Mouse (Mus musculus): ENCODE measurements at regions not wholly inside any gene's neighbourhood (a gene's known extent, or its start where the extent isn't known, plus 50 kb on each side); places are given as distances from the start of the nearest gene placed in this dataset.

GRCm38 (mm10) chr1:143173836-143174235 lies 466.6 kb upstream of the B3galt2 start:
- WGBS, result 65% methylated on average over 2 of the region's 2 CpGs
- peaks cover 6% of the 10 kb centered on the region for H3K4me1 ChIP-seq (ENCODE audit: control insufficient read depth, insufficient read depth, low read length)
- H3K4me3 ChIP-seq (replicated peaks; ENCODE audit: insufficient read depth, low read depth, low read length), result no peak overlapping the region
- H3K27me3 ChIP-seq (ENCODE audit: control insufficient read depth, insufficient read depth, low read length), result no peaks in the 10 kb centered on the region
- TF ChIP-seq POLR2A (IDR thresholded peaks at IDR 0.05; ENCODE audit: borderline replicate concordance, insufficient read depth, low read length) (no peak), CTCF (IDR thresholded peaks at IDR 0.05; ENCODE audit: borderline replicate concordance, insufficient read depth, low read depth, low read length) (no peak)
- DNase-seq, result peak; percentile 10 to 17
- H3K27ac ChIP-seq (ENCODE audit: insufficient read depth, low read length), result no peak overlapping the region

DNA sequence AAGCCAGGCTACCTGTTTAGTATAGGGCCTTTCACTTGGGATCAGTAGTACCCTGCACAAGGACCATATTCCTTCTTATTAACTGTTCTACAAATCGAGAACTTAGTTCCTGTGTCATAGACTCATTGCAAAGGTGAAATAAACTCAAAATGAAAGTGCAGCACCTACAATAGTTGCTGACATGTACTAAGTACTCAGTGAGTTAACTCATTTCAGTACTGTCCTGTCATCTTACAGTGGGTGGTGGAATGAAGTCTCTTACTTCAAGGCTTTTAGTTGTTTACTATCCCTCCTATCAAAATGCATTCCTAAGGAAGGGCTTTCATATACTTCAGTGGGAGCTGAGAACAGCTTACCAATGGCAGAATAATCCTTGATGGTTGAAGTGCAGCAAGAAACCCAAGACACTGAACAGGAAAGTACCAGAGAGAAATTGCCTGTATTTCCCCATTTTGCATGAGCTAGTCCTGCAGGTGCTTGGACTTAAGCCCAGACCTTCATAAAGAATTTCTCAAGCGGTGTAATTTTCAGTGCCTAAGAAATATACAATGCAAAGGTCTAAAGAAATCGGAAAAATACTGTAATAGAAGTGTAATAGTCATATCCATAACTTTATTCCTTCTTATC lies 448.2 kb upstream of the B3galt2 start:
- H3K4me3 ChIP-seq (replicated peaks; ENCODE audit: insufficient read depth, low read depth, low read length), result no peak overlapping the region

GRCm38 (mm10) chr1:143200213-143200889 lies 440.1 kb upstream of the B3galt2 start:
- H3K27ac ChIP-seq (ENCODE audit: insufficient read depth, low read length), result no peak overlapping the region
- H3K27me3 ChIP-seq (ENCODE audit: control insufficient read depth, insufficient read depth, low read length), result no peaks in the 10 kb centered on the region
- peaks cover 4% of the 10 kb centered on the region; the same call in 1 of the 2 replicates for H3K4me1 ChIP-seq (ENCODE audit: control insufficient read depth, insufficient read depth, low read length)
- peak; percentile 77 to 92 for DNase-seq
- no peak for TF ChIP-seq CTCF (IDR thresholded peaks at IDR 0.05; ENCODE audit: borderline replicate concordance, insufficient read depth, low read depth, low read length)
- no peak for TF ChIP-seq POLR2A (IDR thresholded peaks at IDR 0.05; ENCODE audit: borderline replicate concordance, insufficient read depth, low read length)
- no peak overlapping the region for H3K4me3 ChIP-seq (replicated peaks; ENCODE audit: insufficient read depth, low read depth, low read length)
- WGBS, result 7% methylated on average over 4 of the region's 4 CpGs

More for the DNA sequence above, 448.2 kb upstream of the B3galt2 start:
- TF ChIP-seq POLR2A (IDR thresholded peaks at IDR 0.05; ENCODE audit: borderline replicate concordance, insufficient read depth, low read length) (no peak), CTCF (IDR thresholded peaks at IDR 0.05; ENCODE audit: borderline replicate concordance, insufficient read depth, low read depth, low read length) (no peak)
- 79% methylated on average over 3 of the region's 3 CpGs for WGBS
- no peak for DNase-seq
- Histone ChIP-seq H3K4me1 (ENCODE audit: control insufficient read depth, insufficient read depth, low read length) (no peaks in the 10 kb centered on the region), H3K27me3 (ENCODE audit: control insufficient read depth, insufficient read depth, low read length) (no peaks in the 10 kb centered on the region), H3K27ac (ENCODE audit: insufficient read depth, low read length) (no peak overlapping the region)

- H3K27me3 ChIP-seq (ENCODE audit: control insufficient read depth, insufficient read depth, low read length), result no peaks in the 10 kb centered on the region
- no peak for DNase-seq
- H3K4me1 ChIP-seq (ENCODE audit: control insufficient read depth, insufficient read depth, low read length), result peaks cover 4% of the 10 kb centered on the region; the same call in 1 of the 2 replicates
- H3K4me3 ChIP-seq (replicated peaks; ENCODE audit: insufficient read depth, low read depth, low read length), result no peak overlapping the region
- no peak for TF ChIP-seq CTCF (IDR thresholded peaks at IDR 0.05; ENCODE audit: borderline replicate concordance, insufficient read depth, low read depth, low read length)
- no peak for TF ChIP-seq POLR2A (IDR thresholded peaks at IDR 0.05; ENCODE audit: borderline replicate concordance, insufficient read depth, low read length)
- no peak overlapping the region for H3K27ac ChIP-seq (ENCODE audit: insufficient read depth, low read length)
- 86% methylated on average over 5 of the region's 5 CpGs for WGBS
These were observed 439.5 kb upstream of the B3galt2 start for GRCm38 (mm10) chr1:143200971-143201370.

DNA sequence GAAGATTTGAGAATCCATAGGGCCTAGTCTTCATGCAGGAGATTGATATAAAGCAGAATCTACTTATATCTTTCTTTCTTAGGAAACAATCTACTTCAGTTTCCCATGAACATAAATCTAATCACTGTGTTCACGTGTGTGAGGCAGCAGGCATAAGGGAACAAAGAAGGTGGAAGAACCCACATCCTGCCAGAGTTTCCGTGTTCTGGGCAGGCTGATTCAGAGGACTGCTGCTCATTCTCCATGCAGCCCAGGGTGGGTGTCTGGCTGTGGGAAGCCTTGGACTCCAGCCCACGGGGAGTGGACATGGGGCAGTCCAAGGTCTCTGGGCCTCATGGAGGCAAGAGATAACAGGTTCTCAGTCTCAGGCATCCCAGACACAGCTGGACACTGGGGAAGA lies 438.3 kb upstream of the B3galt2 start:
- H3K27me3 ChIP-seq (ENCODE audit: control insufficient read depth, insufficient read depth, low read length), result no peaks in the 10 kb centered on the region
- H3K27ac ChIP-seq (ENCODE audit: insufficient read depth, low read length), result no peak overlapping the region
- no peak overlapping the region for H3K4me3 ChIP-seq (replicated peaks; ENCODE audit: insufficient read depth, low read depth, low read length)
- DNase-seq, result no peak
- H3K4me1 ChIP-seq (ENCODE audit: control insufficient read depth, insufficient read depth, low read length), result peaks cover 4% of the 10 kb centered on the region; the same call in 1 of the 2 replicates
- no peak for TF ChIP-seq POLR2A (IDR thresholded peaks at IDR 0.05; ENCODE audit: borderline replicate concordance, insufficient read depth, low read length)
- TF ChIP-seq CTCF (IDR thresholded peaks at IDR 0.05; ENCODE audit: borderline replicate concordance, insufficient read depth, low read depth, low read length), result no peak
- 90% methylated on average over 3 of the region's 3 CpGs for WGBS

GRCm38 (mm10) chr1:143204070-143204469 lies 436.4 kb upstream of the B3galt2 start:
- DNase-seq, result no peak
- H3K4me3 ChIP-seq (replicated peaks; ENCODE audit: insufficient read depth, low read depth, low read length), result no peak overlapping the region
- no peaks in the 10 kb centered on the region for H3K27me3 ChIP-seq (ENCODE audit: control insufficient read depth, insufficient read depth, low read length)
- H3K4me1 ChIP-seq (ENCODE audit: control insufficient read depth, insufficient read depth, low read length), result peaks cover 4% of the 10 kb centered on the region; the same call in 1 of the 2 replicates
- TF ChIP-seq CTCF (IDR thresholded peaks at IDR 0.05; ENCODE audit: borderline replicate concordance, insufficient read depth, low read depth, low read length) (no peak), POLR2A (IDR thresholded peaks at IDR 0.05; ENCODE audit: borderline replicate concordance, insufficient read depth, low read length) (no peak)
- no peak overlapping the region for H3K27ac ChIP-seq (ENCODE audit: insufficient read depth, low read length)

DNA sequence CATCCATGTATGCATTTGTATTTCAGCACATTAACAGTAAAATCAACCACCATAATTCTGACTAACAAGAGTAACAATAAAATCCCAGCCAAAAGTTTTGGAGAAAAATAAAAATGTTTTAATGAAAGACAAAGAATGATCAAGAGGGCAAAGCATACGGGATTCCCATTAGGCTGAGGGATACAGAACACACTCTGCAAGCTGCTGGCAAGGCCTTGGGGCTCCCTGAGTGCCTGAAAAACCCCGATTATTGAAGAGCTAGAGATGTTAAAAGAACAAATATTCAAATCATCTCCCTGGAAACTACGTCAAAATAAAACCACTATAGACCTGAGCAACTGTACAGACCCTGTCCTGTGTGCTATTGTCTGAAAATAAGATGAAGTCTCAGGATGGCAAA lies 433.5 kb upstream of the B3galt2 start:
- TF ChIP-seq CTCF (IDR thresholded peaks at IDR 0.05; ENCODE audit: borderline replicate concordance, insufficient read depth, low read depth, low read length), result no peak
- no peak for TF ChIP-seq POLR2A (IDR thresholded peaks at IDR 0.05; ENCODE audit: borderline replicate concordance, insufficient read depth, low read length)
- no peak for DNase-seq
- H3K4me1 ChIP-seq (ENCODE audit: control insufficient read depth, insufficient read depth, low read length), result no peaks in the 10 kb centered on the region

More for the DNA sequence above, 433.5 kb upstream of the B3galt2 start:
- WGBS, result 56% methylated on average over 3 of the region's 3 CpGs
- Histone ChIP-seq H3K27ac (ENCODE audit: insufficient read depth, low read length) (no peak overlapping the region), H3K4me3 (replicated peaks; ENCODE audit: insufficient read depth, low read depth, low read length) (no peak overlapping the region), H3K27me3 (ENCODE audit: control insufficient read depth, insufficient read depth, low read length) (no peaks in the 10 kb centered on the region)

Measured in cerebellum, adult 2 months (tissue).